Mouse (Mus musculus) erythroblast, embryonic 14.5 days (primary cell): ENCODE measurements at regions not wholly inside any gene's neighbourhood (a gene's known extent, or its start where the extent isn't known, plus 50 kb on each side); places are given as distances from the start of the nearest gene placed in this dataset.

Experiments used
- GATA1 ChIP-seq: IDR thresholded peaks from 2 replicates; pipeline ENCODE4 v1.6.1; 2012; ENCODE audit warnings: low read length, inconsistent platforms, mixed read lengths
- TAL1 ChIP-seq: IDR thresholded peaks from 3 replicates; pipeline ENCODE4 v1.6.1; 2012; ENCODE audit warnings: low read length, inconsistent platforms, mixed read lengths

GRCm38 (mm10) chr14:120853643-120854042 lies 57.4 kb upstream of the Ipo5 start:
- TF ChIP-seq TAL1 (no peak), GATA1 (no peak)
